In genomic region chr15:89180081-89180541, GRCm38 (mm10) we compare ENCODE assay signal across 7 mouse cellular contexts. TPM values are rescaled to one million over a fixed set of nuclear protein-coding genes. Genes with fewer than 3 reads are reported as not detected.
DNase-seq lines count a peak whose midpoint lies in the region; ATAC-seq and TF ChIP-seq lines count a peak whose summit lies in the region.

No protein-coding gene starts in this region.

- H3K36me3 ChIP-seq in forebrain, embryonic 11.5 days (ENCODE audit: control insufficient read depth, insufficient read depth, low read length) = no peaks in the 10 kb centered on the region
- H3K36me3 ChIP-seq in intestine, postnatal 0 days (ENCODE audit: control insufficient read depth, insufficient read depth) = no peaks in the 10 kb centered on the region
- H3K36me3 ChIP-seq in midbrain, embryonic 10.5 days = peaks cover 11% of the 10 kb centered on the region

- H3K9ac ChIP-seq in forebrain, embryonic 11.5 days (ENCODE audit: low read length) = peak overlapping the region; percentile 94
- peak overlapping the region; percentile 79 for H3K9ac ChIP-seq in intestine, postnatal 0 days (ENCODE audit: low read depth, low read length)

- TF ChIP-seq CTCF in intestine, postnatal 0 days (IDR thresholded peaks at IDR 0.05; ENCODE audit: low read depth) = no peak

- H3K27ac ChIP-seq in forebrain, embryonic 11.5 days (ENCODE audit: low read depth, low read length) = peak overlapping the region; percentile 90
- peak overlapping the region; percentile 88 for H3K27ac ChIP-seq in intestine, postnatal 0 days (ENCODE audit: low read depth, low read length)
- peak overlapping the region; percentile 98 for H3K27ac ChIP-seq in midbrain, embryonic 10.5 days (replicated peaks)

- peaks cover 43% of the 10 kb centered on the region for H3K4me1 ChIP-seq in forebrain, embryonic 11.5 days (replicated peaks; ENCODE audit: control insufficient read depth, insufficient read depth, low read length)
- peaks cover 32% of the 10 kb centered on the region for H3K4me1 ChIP-seq in intestine, postnatal 0 days (replicated peaks; ENCODE audit: control insufficient read depth, insufficient read depth, low read length)
- H3K4me1 ChIP-seq in midbrain, embryonic 10.5 days = peaks cover 98% of the 10 kb centered on the region

- peak; percentile 24 for ATAC-seq in forebrain, embryonic 11.5 days (replicated peaks; ENCODE audit: low FRiP score)
- ATAC-seq in intestine, postnatal 0 days = no peak

- WGBS in forebrain, embryonic 11.5 days = under 1% methylated on average over 23 of the region's 26 CpGs
- under 1% methylated on average over 26 of the region's 26 CpGs for WGBS in intestine, postnatal 0 days
- WGBS in midbrain, embryonic 10.5 days = under 1% methylated on average over 26 of the region's 26 CpGs

- H3K27me3 ChIP-seq in forebrain, embryonic 11.5 days (ENCODE audit: control insufficient read depth, insufficient read depth, low read length) = no peaks in the 10 kb centered on the region
- H3K27me3 ChIP-seq in intestine, postnatal 0 days (replicated peaks; ENCODE audit: control insufficient read depth, insufficient read depth, low read length) = no peaks in the 10 kb centered on the region
- no peaks in the 10 kb centered on the region for H3K27me3 ChIP-seq in midbrain, embryonic 10.5 days (ENCODE audit: low read depth, poor library complexity, severe bottlenecking)

- H3K4me2 ChIP-seq in forebrain, embryonic 11.5 days (ENCODE audit: low read depth, low read length, severe bottlenecking) = peak overlapping the region; percentile 88
- peak overlapping the region; percentile 90 for H3K4me2 ChIP-seq in intestine, postnatal 0 days (replicated peaks; ENCODE audit: low read depth)

- peak overlapping the region; percentile 84 for H3K4me3 ChIP-seq in forebrain, embryonic 11.5 days (ENCODE audit: low read depth, low read length)
- peak overlapping the region; percentile 78 for H3K4me3 ChIP-seq in intestine, postnatal 0 days (ENCODE audit: low read depth, low read length)
- H3K4me3 ChIP-seq in midbrain, embryonic 10.5 days = peak overlapping the region; percentile 88

- peak; percentile 56 for DNase-seq in right cerebral cortex, postnatal 4 days
- DNase-seq in right cerebral cortex, postnatal 14 days = no peak
- no peak for DNase-seq in forebrain, embryonic 11.5 days (ENCODE audit: low spot score)
- no peak for DNase-seq in midbrain, embryonic 10.5 days (ENCODE audit: low spot score)
- DNase-seq in spleen, postnatal 10 days (ENCODE audit: low spot score in 2 of 2) = no peak
- no peak for DNase-seq in c-Kit-positive CD71-positive TER-119-positive erythroid progenitor cells, embryonic 14.5 days (ENCODE audit: low spot score)

- no peaks in the 10 kb centered on the region for H3K9me3 ChIP-seq in forebrain, embryonic 11.5 days (ENCODE audit: control insufficient read depth, low read length)
- H3K9me3 ChIP-seq in intestine, postnatal 0 days (ENCODE audit: control insufficient read depth) = no peaks in the 10 kb centered on the region
- no peaks in the 10 kb centered on the region for H3K9me3 ChIP-seq in midbrain, embryonic 10.5 days (replicated peaks)

RNA-seq across cellular contexts. Expression of gene Plxnb2, which starts 0.5 kb away (rescaled TPM):
- 162 and 176 TPM in 2 replicates for polyA plus RNA-seq in forebrain, embryonic 11.5 days (2014; fragmentation: Nextera tagmentation; extraction: Ambion mirVana)
- 71.5 and 74.0 TPM in 2 replicates for polyA plus RNA-seq in intestine, postnatal 0 days (2015; fragmentation: Nextera tagmentation; extraction: Ambion mirVana)
- polyA plus RNA-seq in midbrain, embryonic 10.5 days (2016; fragmentation: Nextera tagmentation; extraction: Ambion mirVana) = 130 and 144 TPM in 2 replicates

RNA-seq across cellular contexts. Expression of gene Dennd6b, which starts 16.2 kb away (rescaled TPM):
- 26.7 and 27.5 TPM in 2 replicates for polyA plus RNA-seq in forebrain, embryonic 11.5 days (2014; fragmentation: Nextera tagmentation; extraction: Ambion mirVana)
- 3.2 and 3.4 TPM in 2 replicates for polyA plus RNA-seq in intestine, postnatal 0 days (2015; fragmentation: Nextera tagmentation; extraction: Ambion mirVana)
- polyA plus RNA-seq in midbrain, embryonic 10.5 days (2016; fragmentation: Nextera tagmentation; extraction: Ambion mirVana) = 27.7 and 37.3 TPM in 2 replicates

RNA-seq across cellular contexts. Expression of gene Mapk11, which starts 30.7 kb away (rescaled TPM):
- polyA plus RNA-seq in forebrain, embryonic 11.5 days (2014; fragmentation: Nextera tagmentation; extraction: Ambion mirVana) = 43.2 and 47.6 TPM in 2 replicates
- 1.6 and 1.9 TPM in 2 replicates for polyA plus RNA-seq in intestine, postnatal 0 days (2015; fragmentation: Nextera tagmentation; extraction: Ambion mirVana)
- polyA plus RNA-seq in midbrain, embryonic 10.5 days (2016; fragmentation: Nextera tagmentation; extraction: Ambion mirVana) = 38.8 and 47.4 TPM in 2 replicates

RNA-seq across cellular contexts. Expression of gene Ppp6r2, which starts 31.2 kb away (rescaled TPM):
- 45.1 and 49.2 TPM in 2 replicates for polyA plus RNA-seq in forebrain, embryonic 11.5 days (2014; fragmentation: Nextera tagmentation; extraction: Ambion mirVana)
- polyA plus RNA-seq in intestine, postnatal 0 days (2015; fragmentation: Nextera tagmentation; extraction: Ambion mirVana) = 17.7 and 21.3 TPM in 2 replicates
- 25.4 and 41.8 TPM in 2 replicates for polyA plus RNA-seq in midbrain, embryonic 10.5 days (2016; fragmentation: Nextera tagmentation; extraction: Ambion mirVana)

RNA-seq across cellular contexts. Expression of gene Mapk12, which starts 39.6 kb away (rescaled TPM):
- 26.9 and 29.8 TPM in 2 replicates for polyA plus RNA-seq in forebrain, embryonic 11.5 days (2014; fragmentation: Nextera tagmentation; extraction: Ambion mirVana)
- 2.3 and 2.7 TPM in 2 replicates for polyA plus RNA-seq in intestine, postnatal 0 days (2015; fragmentation: Nextera tagmentation; extraction: Ambion mirVana)
- 31.8 and 36.7 TPM in 2 replicates for polyA plus RNA-seq in midbrain, embryonic 10.5 days (2016; fragmentation: Nextera tagmentation; extraction: Ambion mirVana)

Comparison
In these comparisons a context has a peak if more than half of its experiments do, and no peak if none do; other contexts are left out.
1. RNA of gene Mapk11, which starts 30.7 kb away (polyA plus RNA-seq): 43.2 to 47.6 TPM in forebrain, embryonic 11.5 days and 38.8 to 47.4 TPM in midbrain, embryonic 10.5 days; 1.6 to 1.9 TPM in intestine, postnatal 0 days; every median in the first group is over 10 times any median in the second.
2. Peak in every context shown above with its lines, with median percentiles within 50 percentile points of each other: H3K27ac ChIP-seq and H3K4me3 ChIP-seq.